Comparison of ENCODE assay signal across 8 mouse cellular contexts in genomic region chr10:7052315-7053017, GRCm38 (mm10). TPM values are rescaled to one million over a fixed set of nuclear protein-coding genes. Genes with fewer than 3 reads are reported as not detected.
DNase-seq lines count a peak whose midpoint lies in the region; ATAC-seq lines count a peak whose summit lies in the region.

Ipcef1 (minus strand) TSS chr10:7052478.

- 0 out of 2 replicates have a peak within 1 kb of the TSS, but pooled peaks have one; percentile 40 for H3K9ac ChIP-seq in embryonic facial prominence, embryonic 13.5 days
- no peak within 1 kb of the TSS for H3K9ac ChIP-seq in midbrain, embryonic 14.5 days (replicated peaks; ENCODE audit: low read length)

- intact Hi-C loops in gastrocnemius, postnatal 14 days (cut with DNase I; ENCODE audit: low total_unique reads), result no loop called here

- no peaks in the 10 kb centered on the region for H3K9me3 ChIP-seq in heart, embryonic 10.5 days
- H3K9me3 ChIP-seq in embryonic facial prominence, embryonic 13.5 days, result no peaks in the 10 kb centered on the region
- H3K9me3 ChIP-seq in midbrain, embryonic 14.5 days (ENCODE audit: control insufficient read depth, low read length), result no peaks in the 10 kb centered on the region

- 41% methylated on average over 12 of the region's 12 CpGs for WGBS in heart, embryonic 10.5 days
- 16% methylated on average over 12 of the region's 12 CpGs for WGBS in embryonic facial prominence, embryonic 13.5 days
- 13% methylated on average over 12 of the region's 12 CpGs for WGBS in midbrain, embryonic 14.5 days

- no peak for ATAC-seq in embryonic facial prominence, embryonic 13.5 days (ENCODE audit: insufficient number of reproducible peaks, insufficient read depth, low FRiP score, low TSS enrichment, low read depth)
- peak; percentile 35; the same call in 1 of the 2 replicates for ATAC-seq in midbrain, embryonic 14.5 days (ENCODE audit: low FRiP score, low TSS enrichment)

- peak within 1 kb of the TSS; percentile 34 for H3K4me2 ChIP-seq in embryonic facial prominence, embryonic 13.5 days
- H3K4me2 ChIP-seq in midbrain, embryonic 14.5 days (ENCODE audit: low read length), result peak within 1 kb of the TSS; percentile 18

- no peaks in the 10 kb centered on the region for H3K27me3 ChIP-seq in heart, embryonic 10.5 days (ENCODE audit: insufficient read depth, poor library complexity, severe bottlenecking)
- H3K27me3 ChIP-seq in embryonic facial prominence, embryonic 13.5 days, result no peaks in the 10 kb centered on the region
- H3K27me3 ChIP-seq in midbrain, embryonic 14.5 days (ENCODE audit: control insufficient read depth, insufficient read depth, low read length), result no peaks in the 10 kb centered on the region

- DNase-seq in heart, embryonic 10.5 days (ENCODE audit: low spot score), result no peak
- no peak for DNase-seq in heart, adult 18-20 months
- DNase-seq in kidney, adult 8-10 months, result peak; percentile 5 to 11
- peak; percentile 27 for DNase-seq in midbrain, embryonic 14.5 days
- DNase-seq in gastrocnemius, postnatal 14 days, result no peak
- DNase-seq in ovary, postnatal 10 days (ENCODE audit: low spot score), result no peak
- DNase-seq in adrenal gland, postnatal 36 days, result no peak

- H3K36me3 ChIP-seq in heart, embryonic 10.5 days, result no peaks in the 10 kb centered on the region
- no peaks in the 10 kb centered on the region for H3K36me3 ChIP-seq in embryonic facial prominence, embryonic 13.5 days
- H3K36me3 ChIP-seq in midbrain, embryonic 14.5 days (ENCODE audit: control insufficient read depth, insufficient read depth, low read length), result no peaks in the 10 kb centered on the region

- no peak within 1 kb of the TSS for H3K4me3 ChIP-seq in heart, embryonic 10.5 days
- H3K4me3 ChIP-seq in embryonic facial prominence, embryonic 13.5 days, result no peak within 1 kb of the TSS
- H3K4me3 ChIP-seq in midbrain, embryonic 14.5 days (replicated peaks; ENCODE audit: low read depth, low read length), result no peak within 1 kb of the TSS

- peak within 1 kb of the TSS; percentile 36; the same call in 1 of the 2 replicates for H3K27ac ChIP-seq in heart, embryonic 10.5 days
- H3K27ac ChIP-seq in embryonic facial prominence, embryonic 13.5 days, result no peak within 1 kb of the TSS
- peak within 1 kb of the TSS; percentile 28; the same call in 1 of the 2 replicates for H3K27ac ChIP-seq in midbrain, embryonic 14.5 days (replicated peaks; ENCODE audit: low read depth, low read length)

- peaks cover 4% of the 10 kb centered on the region; the same call in 1 of the 2 replicates for H3K4me1 ChIP-seq in heart, embryonic 10.5 days
- H3K4me1 ChIP-seq in embryonic facial prominence, embryonic 13.5 days, result peaks cover 8% of the 10 kb centered on the region; the same call in 1 of the 2 replicates
- peaks cover 10% of the 10 kb centered on the region; the same call in 1 of the 2 replicates for H3K4me1 ChIP-seq in midbrain, embryonic 14.5 days (ENCODE audit: control insufficient read depth, insufficient read depth, low read length)

RNA-seq across cellular contexts. Expression of gene Ipcef1, which starts in this region (rescaled TPM):
- polyA plus RNA-seq in heart, embryonic 10.5 days (2016; fragmentation: Nextera tagmentation; extraction: Ambion mirVana), result 0.02 and 0.25 TPM in 2 replicates
- 1 to 10 TPM in 1 of 2 experiments, under 1 TPM in 1; 0.32 to 1.0 TPM for total RNA-seq in heart, adult 18-20 months (2021)
- 0.29 and 0.48 TPM in 2 replicates for polyA plus RNA-seq in embryonic facial prominence, embryonic 13.5 days (2015; fragmentation: Nextera tagmentation; extraction: Ambion mirVana)
- 1.0 and 1.1 TPM in 2 replicates for polyA plus RNA-seq in midbrain, embryonic 14.5 days (2014; fragmentation: Nextera tagmentation; extraction: Ambion mirVana)
- total RNA-seq in gastrocnemius, postnatal 14 days (2021), result not detected
- total RNA-seq in adrenal gland, postnatal 36 days (2021), result under 1 TPM; 0.43 to 0.46 TPM

Comparison
In these comparisons a context has a peak if more than half of its experiments do, and no peak if none do; other contexts are left out.
1. DNase-seq: peak in kidney, adult 8-10 months (2 of 2) and midbrain, embryonic 14.5 days (single experiment); none in heart, embryonic 10.5 days (single experiment), heart, adult 18-20 months (0 of 2), gastrocnemius, postnatal 14 days (single experiment), ovary, postnatal 10 days (single experiment) and adrenal gland, postnatal 36 days (0 of 2).